Mouse (Mus musculus) intestine, embryonic 14.5 days (tissue): ENCODE results near the gene Cyp2c65. TPM values are rescaled to one million over a fixed set of nuclear protein-coding genes. Genes with fewer than 3 reads are reported as not detected.
"Not testable (repeated sequence)": the region's sequence is repeated elsewhere in the genome, so short reads cannot be mapped to it uniquely, and the experiment has no call there.

Experiments used
- ATAC-seq: fragments of 200-750 bp; cut with Nextera tagmentation; replicated peaks from 2 replicates; pipeline ENCODE4 v1.8.0; 2017; ENCODE audit warnings: low read depth, moderate number of reproducible peaks, moderate TSS enrichment, moderate library complexity; ENCODE audit not compliant: low FRiP score, low TSS enrichment
- DNase-seq: peaks from one replicate; pipeline ENCODE4 v3.0.0-alpha.2; 2018; ENCODE audit warnings: low spot score
- H3K27ac ChIP-seq: fragments of 300-500 bp; sonication (generic); 2 replicates; pipeline ENCODE4 v1.5.1; 2014; ENCODE audit warnings: low read depth, mild to moderate bottlenecking, control low read depth
- H3K27me3 ChIP-seq: fragments of 300-500 bp; sonication (generic); replicated peaks from 2 replicates; pipeline ENCODE4 v1.6.1; 2014; ENCODE audit warnings: low read length, control low read depth; ENCODE audit not compliant: control insufficient read depth, insufficient read depth
- H3K36me3 ChIP-seq: fragments of 300-500 bp; sonication (generic); 2 replicates; pipeline ENCODE4 v1.6.1; 2014; ENCODE audit warnings: low read length, control low read depth; ENCODE audit not compliant: control insufficient read depth, insufficient read depth
- H3K4me1 ChIP-seq: fragments of 300-500 bp; sonication (generic); replicated peaks from 2 replicates; pipeline ENCODE4 v1.6.1; 2014; ENCODE audit warnings: low read length, control low read depth, mixed read lengths; ENCODE audit not compliant: control insufficient read depth, insufficient read depth
- H3K4me2 ChIP-seq: fragments of 300-500 bp; sonication (generic); 2 replicates; pipeline ENCODE4 v1.6.1; 2014; ENCODE audit warnings: low read length
- H3K4me3 ChIP-seq: fragments of 300-500 bp; sonication (generic); 2 replicates; pipeline ENCODE4 v1.5.1; 2014; ENCODE audit warnings: low read depth, low read length, control low read depth, mixed read lengths
- H3K9ac ChIP-seq: fragments of 300-500 bp; sonication (generic); 2 replicates; pipeline ENCODE4 v1.6.1; 2014; ENCODE audit warnings: mild to moderate bottlenecking, low read length
- H3K9me3 ChIP-seq: fragments of 300-500 bp; sonication (generic); 2 replicates; pipeline ENCODE4 v1.6.1; 2016; ENCODE audit warnings: low read length, control low read depth; ENCODE audit not compliant: control insufficient read depth
- WGBS: fragments of 180-500 bp; shearing (Covaris S2); extraction: QIAGEN DNeasy Blood & Tissue Kit; methylation state at CpG from one replicate; pipeline ENCODE4 v1.1.7; 2014; 5-methylcytosine and 5-hydroxymethylcytosine counted together
- polyA plus RNA-seq: library from polyadenylated mRNA; unstranded; fragments of >200 nt; fragmentation: Nextera tagmentation; extraction: Ambion mirVana; gene quantifications from 2 replicates; pipeline ENCODE4 v1.2.1, GENCODE M21; 2014

Cyp2c65 gene
- polyA plus RNA-seq = 7.1 and 8.8 TPM in 2 replicates

DNA sequence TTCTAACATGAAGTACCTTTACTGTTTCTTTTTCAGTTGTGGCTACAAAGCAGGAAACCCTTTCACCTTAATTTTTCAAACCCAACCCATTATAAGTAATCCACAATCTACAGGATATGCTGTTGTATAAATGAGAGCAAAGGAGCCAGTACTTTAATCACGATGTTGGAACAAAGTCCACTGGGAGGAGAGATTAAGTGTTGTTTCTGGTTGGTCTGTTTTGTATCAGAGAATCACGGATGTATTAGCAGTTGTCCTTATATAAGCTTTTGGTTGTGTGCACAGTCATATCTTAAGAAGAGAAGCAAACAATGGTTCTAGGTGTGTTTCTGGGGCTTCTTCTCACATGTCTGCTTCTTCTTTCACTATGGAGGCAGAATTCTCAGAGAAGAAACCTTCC, at the start of gene Cyp2c65:
Gene Cyp2c65 (plus strand): TSS at position 297 of the 400 bp plus-strand sequence.
- H3K9ac ChIP-seq = no peak within 1 kb of the TSS
- H3K27me3 ChIP-seq = no peaks in the 10 kb centered on the region
- WGBS = 54% methylated on average over 2 of the region's 2 CpGs
- H3K27ac ChIP-seq = no peak within 1 kb of the TSS
- H3K36me3 ChIP-seq = no peaks in the 10 kb centered on the region
- DNase-seq = no peak
- no peaks in the 10 kb centered on the region for H3K9me3 ChIP-seq
- H3K4me2 ChIP-seq = no peak within 1 kb of the TSS
- ATAC-seq = no peak
- no peak within 1 kb of the TSS for H3K4me3 ChIP-seq
- no peaks in the 10 kb centered on the region for H3K4me1 ChIP-seq

- H3K27ac ChIP-seq = no peak overlapping the region
- no peaks in the 10 kb centered on the region for H3K27me3 ChIP-seq
- DNase-seq (no peak), ATAC-seq (no peak)
- H3K4me1 ChIP-seq = no peaks in the 10 kb centered on the region
- H3K9me3 ChIP-seq = no peaks in the 10 kb centered on the region
- WGBS = 83% methylated on average over 1 of the region's 1 CpGs
- H3K4me3 ChIP-seq = no peak overlapping the region
- H3K4me2 ChIP-seq = no peak overlapping the region
- H3K9ac ChIP-seq = no peak overlapping the region
- H3K36me3 ChIP-seq = no peaks in the 10 kb centered on the region
Observed at GRCm38 (mm10) chr19:39057928-39058327, 2.9 kb upstream of the Cyp2c65 start.

- ATAC-seq, H3K4me1 ChIP-seq, DNase-seq, H3K9me3 ChIP-seq, H3K4me3 ChIP-seq, H3K4me2 ChIP-seq, H3K27me3 ChIP-seq, H3K9ac ChIP-seq, H3K27ac ChIP-seq, H3K36me3 ChIP-seq: not testable (repeated sequence)
- WGBS = 76% methylated on average over 2 of the region's 2 CpGs
Observed at GRCm38 (mm10) chr19:39098779-39099178, 38.0 kb downstream of the Cyp2c65 start.

GRCm38 (mm10) chr19:39113644-39114043, 52.8 kb downstream of the Cyp2c65 start, which contains the start of gene Cyp2c66:
Gene Cyp2c66, plus strand, starts transcription at chr19:39113898.
- WGBS = 77% methylated on average over 1 of the region's 1 CpGs
- Histone ChIP-seq H3K36me3 (no peaks in the 10 kb centered on the region), H3K9ac (no peak within 1 kb of the TSS), H3K4me1 (no peaks in the 10 kb centered on the region), H3K9me3 (no peaks in the 10 kb centered on the region), H3K27ac (no peak within 1 kb of the TSS), H3K4me3 (no peak within 1 kb of the TSS), H3K27me3 (no peaks in the 10 kb centered on the region), H3K4me2 (no peak within 1 kb of the TSS)
- DNase-seq = no peak
- no peak for ATAC-seq

Other genes with a start within 250 kb of the Cyp2c65 start
- 8.3 and 8.9 TPM in 2 replicates for gene Noc3l, start 241.8 kb upstream of the Cyp2c65 start, polyA plus RNA-seq
- 2.3 TPM in 2 replicates for gene Tbc1d12, start 224.4 kb upstream of the Cyp2c65 start, polyA plus RNA-seq
- gene Hells, start 130.1 kb upstream of the Cyp2c65 start, polyA plus RNA-seq = 56.6 and 63.0 TPM in 2 replicates
- 1.2 and 1.3 TPM in 2 replicates for gene Cyp2c55, start 54.0 kb upstream of the Cyp2c65 start, polyA plus RNA-seq
- 0.60 TPM in 1 of 2 replicates, not detected in the other for gene Cyp2c66, start 52.9 kb downstream of the Cyp2c65 start, polyA plus RNA-seq
- not detected in 2 replicates for gene Cyp2c29, start 208.4 kb downstream of the Cyp2c65 start, polyA plus RNA-seq